17 mouse cellular contexts compared by ENCODE assay signal in genomic region chr14:79296201-79296600, GRCm38 (mm10). TPM values are rescaled to one million over a fixed set of nuclear protein-coding genes. Genes with fewer than 3 reads are reported as not detected.
DNase-seq lines count a peak whose midpoint lies in the region; ATAC-seq and TF ChIP-seq lines count a peak whose summit lies in the region.
"Had no signal": no experiment of that assay in that cellular context is flagged by ENCODE, and none has a peak within 500 bp of the region (broad histone marks: within the 10 kb centered on the region; RNA-seq: fewer than 3 reads in every experiment).

No protein-coding gene starts in this region.

- H3K4me1 ChIP-seq in hindbrain, embryonic 15.5 days (replicated peaks), result peaks cover 29% of the 10 kb centered on the region
- H3K4me1 ChIP-seq in hindbrain, embryonic 10.5 days (replicated peaks), result peaks cover 64% of the 10 kb centered on the region
- H3K4me1 ChIP-seq in MEL (ENCODE audit: control insufficient read depth in 1 of 2, insufficient read depth in 2 of 2, low read length in 2 of 2), result peaks cover 14 to 49% of the 10 kb centered on the region in 2 experiments
- peaks cover 26% of the 10 kb centered on the region for H3K4me1 ChIP-seq in brown adipose tissue, adult 24 weeks (ENCODE audit: control insufficient read depth, insufficient read depth, insufficient read length, low read length)
- peaks cover 93% of the 10 kb centered on the region for H3K4me1 ChIP-seq in liver, embryonic 12.5 days

- peak; percentile 71 for TF ChIP-seq EP300 in MEL (IDR thresholded peaks at IDR 0.05; ENCODE audit: low read depth in 1 of 2, low read length in 2 of 2)

- H3K27me3 ChIP-seq in hindbrain, embryonic 15.5 days, result peaks cover 6% of the 10 kb centered on the region
- peaks cover 58% of the 10 kb centered on the region for H3K27me3 ChIP-seq in hindbrain, embryonic 10.5 days (ENCODE audit: insufficient read depth, poor library complexity, severe bottlenecking)
- no peaks in the 10 kb centered on the region for H3K27me3 ChIP-seq in MEL (ENCODE audit: control insufficient read depth in 1 of 2, insufficient read depth in 2 of 2, low read length in 2 of 2)
- peaks cover 3% of the 10 kb centered on the region; the same call in 1 of the 2 replicates for H3K27me3 ChIP-seq in liver, embryonic 12.5 days (replicated peaks)
- H3K27me3 ChIP-seq: embryonic facial prominence, embryonic 15.5 days had no signal

- no peak overlapping the region for H3K9ac ChIP-seq in hindbrain, embryonic 15.5 days
- H3K9ac ChIP-seq in MEL (ENCODE audit: control insufficient read depth, low read depth, low read length, poor library complexity, severe bottlenecking), result peak overlapping the region; percentile 19; the same call in 1 of the 2 replicates
- peak overlapping the region; percentile 68 for H3K9ac ChIP-seq in liver, embryonic 12.5 days
- H3K9ac ChIP-seq: embryonic facial prominence, embryonic 15.5 days; heart, embryonic 13.5 days; midbrain, embryonic 15.5 days had no signal

- 74% methylated on average over 7 of the region's 7 CpGs for WGBS in hindbrain, embryonic 15.5 days
- WGBS in hindbrain, embryonic 10.5 days, result 82% methylated on average over 7 of the region's 7 CpGs
- WGBS in liver, embryonic 12.5 days (ENCODE audit: insufficient replicate concordance), result 18% methylated on average over 7 of the region's 7 CpGs

- no peak overlapping the region for H3K27ac ChIP-seq in hindbrain, embryonic 15.5 days (replicated peaks)
- no peak overlapping the region for H3K27ac ChIP-seq in hindbrain, embryonic 10.5 days
- no peak overlapping the region for H3K27ac ChIP-seq in MEL (ENCODE audit: control insufficient read depth, low read depth, low read length)
- H3K27ac ChIP-seq in brown adipose tissue, adult 24 weeks (replicated peaks; ENCODE audit: low read depth, low read length), result peak overlapping the region; percentile 71
- peak overlapping the region; percentile 92 for H3K27ac ChIP-seq in liver, embryonic 12.5 days
- H3K27ac ChIP-seq: embryonic facial prominence, embryonic 15.5 days; heart, embryonic 13.5 days; limb, embryonic 10.5 days; midbrain, embryonic 15.5 days had no signal

- no peak for DNase-seq in hindbrain, embryonic 10.5 days (ENCODE audit: low spot score)
- DNase-seq in MEL (ENCODE audit: low read depth, low spot score), result peak; percentile 54
- no peak for DNase-seq in ovary, postnatal 36 days (ENCODE audit: low spot score)
- no peak for DNase-seq in gastrocnemius, postnatal 4 days (ENCODE audit: low spot score in 2 of 2)
- DNase-seq: cerebellum, postnatal 25 days; kidney, postnatal 10 days; right cerebral cortex, postnatal 4 days had no signal

- no peak for ATAC-seq in hindbrain, embryonic 15.5 days (ENCODE audit: low FRiP score, low read depth)
- ATAC-seq in liver, embryonic 12.5 days, result peak; percentile 77
- ATAC-seq: midbrain, embryonic 15.5 days had no signal

- no peak for TF ChIP-seq RAD21 in MEL (IDR thresholded peaks at IDR 0.05; ENCODE audit: low read depth, low read length)

- no peak for TF ChIP-seq POLR2A in MEL (IDR thresholded peaks at IDR 0.05; ENCODE audit: control insufficient read depth in 1 of 2, insufficient read depth in 1 of 2, low read depth in 1 of 2, low read length in 2 of 2, poor library complexity in 1 of 2)

- no peak for TF ChIP-seq CTCF in MEL (IDR thresholded peaks at IDR 0.05 in 2 of 3, conservative IDR thresholded peaks at IDR 0.05 in 1 of 3; ENCODE audit: control insufficient read depth in 1 of 3, insufficient read depth in 1 of 3, low read depth in 2 of 3, low read length in 3 of 3, poor library complexity in 1 of 3, severe bottlenecking in 1 of 3)

- peak overlapping the region; percentile 3; the same call in 1 of the 2 replicates for H3K4me2 ChIP-seq in hindbrain, embryonic 15.5 days
- H3K4me2 ChIP-seq in liver, embryonic 12.5 days, result peak overlapping the region; percentile 80
- H3K4me2 ChIP-seq: embryonic facial prominence, embryonic 15.5 days; heart, embryonic 13.5 days; midbrain, embryonic 15.5 days had no signal

- no peaks in the 10 kb centered on the region for H3K9me3 ChIP-seq in hindbrain, embryonic 15.5 days
- H3K9me3 ChIP-seq in hindbrain, embryonic 10.5 days, result no peaks in the 10 kb centered on the region
- no peaks in the 10 kb centered on the region for H3K9me3 ChIP-seq in MEL (replicated peaks; ENCODE audit: insufficient read depth, low read length)
- H3K9me3 ChIP-seq in liver, embryonic 12.5 days (replicated peaks), result no peaks in the 10 kb centered on the region
- H3K9me3 ChIP-seq: embryonic facial prominence, embryonic 15.5 days; heart, embryonic 13.5 days; limb, embryonic 10.5 days; midbrain, embryonic 15.5 days had no signal

- no peak overlapping the region for H3K4me3 ChIP-seq in hindbrain, embryonic 15.5 days
- H3K4me3 ChIP-seq in hindbrain, embryonic 10.5 days, result no peak overlapping the region
- H3K4me3 ChIP-seq in MEL (ENCODE audit: control insufficient read depth in 1 of 2, insufficient read depth in 1 of 2, low read depth in 2 of 2, low read length in 2 of 2), result peak overlapping the region; percentile 27 to 47
- peak overlapping the region; percentile 54 for H3K4me3 ChIP-seq in brown adipose tissue, adult 24 weeks (ENCODE audit: insufficient read depth, low read depth, low read length)
- peak overlapping the region; percentile 90 for H3K4me3 ChIP-seq in liver, embryonic 12.5 days
- H3K4me3 ChIP-seq: embryonic facial prominence, embryonic 15.5 days; heart, embryonic 13.5 days; limb, embryonic 10.5 days; midbrain, embryonic 15.5 days had no signal

- no peaks in the 10 kb centered on the region for H3K36me3 ChIP-seq in hindbrain, embryonic 15.5 days
- H3K36me3 ChIP-seq in hindbrain, embryonic 10.5 days, result no peaks in the 10 kb centered on the region
- H3K36me3 ChIP-seq in MEL (ENCODE audit: control insufficient read depth in 1 of 2, insufficient read depth in 2 of 2, low read length in 2 of 2), result peaks cover 0 to 28% of the 10 kb centered on the region in 2 experiments; a peak in 2 of 4 replicates
- peaks cover 72% of the 10 kb centered on the region for H3K36me3 ChIP-seq in liver, embryonic 12.5 days
- H3K36me3 ChIP-seq: embryonic facial prominence, embryonic 15.5 days; heart, embryonic 13.5 days; limb, embryonic 10.5 days; midbrain, embryonic 15.5 days had no signal

- H3K79me2 ChIP-seq in MEL (ENCODE audit: control insufficient read depth, insufficient read depth, low read length, poor library complexity), result no peaks in the 10 kb centered on the region

TF ChIP-seq in MEL, 35 proteins besides CTCF, POLR2A, EP300 and RAD21:
- TF ChIP-seq USF1 (IDR thresholded peaks at IDR 0.05; ENCODE audit: low read depth, low read length) (no peak), CHD2 (IDR thresholded peaks at IDR 0.05; ENCODE audit: low read length) (no peak), TAL1 (IDR thresholded peaks at IDR 0.05; ENCODE audit: low read length) (0 out of 2 replicates have a peak, but pooled peaks have one; percentile 24), MAZ (IDR thresholded peaks at IDR 0.05; ENCODE audit: low read depth, low read length) (no peak), POLR2AphosphoS5 (IDR thresholded peaks at IDR 0.05; ENCODE audit: borderline replicate concordance, low read depth, low read length) (no peak), ZMIZ1 (IDR thresholded peaks at IDR 0.05; ENCODE audit: low read depth, low read length) (no peak), TCF12 (IDR thresholded peaks at IDR 0.05; ENCODE audit: low read depth, low read length) (peak; percentile 77), MAX (IDR thresholded peaks at IDR 0.05; ENCODE audit: low read length) (no peak), GATA1 (IDR thresholded peaks at IDR 0.05; ENCODE audit: low read depth, low read length) (peak; percentile 70), SIN3A (IDR thresholded peaks at IDR 0.05; ENCODE audit: low read length) (no peak), ETS1 (IDR thresholded peaks at IDR 0.05; ENCODE audit: low read depth, low read length) (peak; percentile 65; the same call in 1 of the 2 replicates), RCOR1 (IDR thresholded peaks at IDR 0.05; ENCODE audit: low read depth, low read length) (0 out of 2 replicates have a peak, but pooled peaks have one; percentile 36), MAFK (IDR thresholded peaks at IDR 0.05; ENCODE audit: borderline replicate concordance, low read depth, low read length) (no peak), CHD1 (IDR thresholded peaks at IDR 0.05; ENCODE audit: low read depth, low read length) (no peak), SMC3 (IDR thresholded peaks at IDR 0.05; ENCODE audit: low read depth, low read length) (no peak), KAT2A (conservative IDR thresholded peaks at IDR 0.05; ENCODE audit: low read depth, low read length) (no peak), ZKSCAN1 (IDR thresholded peaks at IDR 0.05; ENCODE audit: low read depth, low read length) (no peak), USF2 (IDR thresholded peaks at IDR 0.05; ENCODE audit: borderline replicate concordance in 1 of 2, insufficient read depth in 1 of 2, low read depth in 1 of 2, low read length in 2 of 2) (no peak), MYC (IDR thresholded peaks at IDR 0.05; ENCODE audit: low read depth, low read length) (no peak), E2F4 (IDR thresholded peaks at IDR 0.05; ENCODE audit: borderline replicate concordance, low read depth, low read length) (no peak), ZNF384 (IDR thresholded peaks at IDR 0.05; ENCODE audit: low read depth, low read length) (no peak)

RNA-seq across cellular contexts. Expression of gene Rgcc, which starts 5.2 kb away (rescaled TPM):
- polyA plus RNA-seq in hindbrain, embryonic 15.5 days (2015; fragmentation: Nextera tagmentation; extraction: Ambion mirVana), result 40.4 and 41.1 TPM in 2 replicates
- 26.2 and 52.1 TPM in 2 replicates for polyA plus RNA-seq in hindbrain, embryonic 10.5 days (2016; fragmentation: Nextera tagmentation; extraction: Ambion mirVana)
- 0.85 and 1.2 TPM in 2 replicates for total RNA-seq in MEL (2012; rRNA removed)
- polyA plus RNA-seq in MEL (2012; ENCODE audit: insufficient read depth in 1 of 2, insufficient read length in 2 of 2, low read depth in 1 of 2, low replicate concordance in 2 of 2, missing spikeins in 1 of 2), result 1 to 10 TPM in 1 of 2 experiments, not detected in 1; 1.8 TPM
- polyA plus RNA-seq in brown adipose tissue, adult 24 weeks (2012; ENCODE audit: insufficient read depth, insufficient read length, missing spikeins), result 325 and 446 TPM in 2 replicates
- polyA plus RNA-seq in liver, embryonic 12.5 days (2016; fragmentation: Nextera tagmentation; extraction: Ambion mirVana), result 302 and 307 TPM in 2 replicates
- 10 to 100 TPM; 31.7 to 34.9 TPM for total RNA-seq in gastrocnemius, postnatal 4 days (2021)

RNA-seq across cellular contexts. Expression of gene Zfp957, which starts 49.0 kb away (rescaled TPM):
- not detected in 2 replicates for polyA plus RNA-seq in hindbrain, embryonic 15.5 days (2015; fragmentation: Nextera tagmentation; extraction: Ambion mirVana)
- polyA plus RNA-seq in hindbrain, embryonic 10.5 days (2016; fragmentation: Nextera tagmentation; extraction: Ambion mirVana), result not detected in 2 replicates
- total RNA-seq in MEL (2012; rRNA removed), result not detected in 2 replicates
- not detected for polyA plus RNA-seq in MEL (2012; ENCODE audit: insufficient read depth in 1 of 2, insufficient read length in 2 of 2, low read depth in 1 of 2, low replicate concordance in 2 of 2, missing spikeins in 1 of 2)
- not detected in 2 replicates for polyA plus RNA-seq in brown adipose tissue, adult 24 weeks (2012; ENCODE audit: insufficient read depth, insufficient read length, missing spikeins)
- polyA plus RNA-seq in liver, embryonic 12.5 days (2016; fragmentation: Nextera tagmentation; extraction: Ambion mirVana), result not detected in 2 replicates
- total RNA-seq in gastrocnemius, postnatal 4 days (2021), result not detected
- total RNA-seq: layer of hippocampus, postnatal 25 days had no signal
- polyA plus RNA-seq: embryonic facial prominence, embryonic 15.5 days; heart, embryonic 13.5 days; intestine, embryonic 14.5 days; limb, embryonic 10.5 days; stomach, embryonic 16.5 days had no signal

Comparison
In these comparisons a context has a peak if more than half of its experiments do, and no peak if none do; other contexts are left out.
1. H3K27ac ChIP-seq: peak in brown adipose tissue, adult 24 weeks (single experiment) and liver, embryonic 12.5 days (single experiment); none in hindbrain, embryonic 15.5 days (single experiment), hindbrain, embryonic 10.5 days (single experiment) and MEL (single experiment).
2. H3K4me3 ChIP-seq: peak in MEL (2 of 2), brown adipose tissue, adult 24 weeks (single experiment) and liver, embryonic 12.5 days (single experiment); none in hindbrain, embryonic 15.5 days (single experiment) and hindbrain, embryonic 10.5 days (single experiment).